Mouse (Mus musculus): ENCODE results near the gene Cdk2ap1.

DNA sequence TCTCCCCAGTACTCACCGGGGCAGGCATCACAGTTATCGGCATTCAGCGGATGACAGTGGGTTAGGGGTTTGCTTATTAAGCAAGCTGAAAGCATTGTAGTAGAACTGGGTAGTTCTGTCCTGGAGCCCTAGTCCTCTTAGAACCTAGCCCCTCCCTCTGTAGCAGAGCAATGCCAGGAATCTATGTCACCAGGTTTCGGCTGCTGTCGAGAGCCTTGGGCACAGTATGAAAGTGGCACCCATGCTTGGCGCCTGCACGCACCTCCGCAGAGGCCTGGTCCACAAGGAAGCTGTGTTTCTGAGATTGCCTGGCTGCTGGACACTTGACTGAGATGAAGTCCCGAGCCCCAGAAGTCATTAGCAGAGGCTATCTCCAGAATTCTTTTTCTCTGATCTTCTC is 25.8 kb downstream of the Cdk2ap1 start:
- no peak for TF ChIP-seq POLR2A (IDR thresholded peaks at IDR 0.05; ENCODE audit: insufficient read depth, low read length)
- TF ChIP-seq CTCF (IDR thresholded peaks at IDR 0.05; ENCODE audit: low read depth, low read length) = no peak
